Mouse (Mus musculus): ENCODE data around the gene Drc1.

DNA sequence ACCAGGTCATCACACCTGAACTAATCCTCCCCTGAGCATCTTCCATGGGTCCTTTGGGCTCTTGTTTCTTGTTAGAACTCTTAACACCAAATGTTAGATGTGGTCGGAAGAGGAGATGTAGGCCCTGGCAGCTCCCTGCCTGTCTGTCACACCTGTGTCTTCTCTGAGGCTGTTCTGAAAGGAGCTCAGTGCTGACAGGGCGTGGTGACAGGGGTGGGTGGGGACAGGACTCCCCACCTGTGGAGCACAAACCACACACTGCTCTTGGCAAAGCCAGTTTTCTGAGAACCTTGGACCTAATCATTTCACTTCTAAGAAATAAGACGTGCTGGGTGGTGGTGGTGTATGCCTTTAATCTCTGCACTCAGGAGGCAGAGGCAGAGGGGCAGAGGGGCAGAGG lies 72.4 kb downstream of the Drc1 start:
- no peak for TF ChIP-seq CTCF (IDR thresholded peaks at IDR 0.05; ENCODE audit: low read depth, low read length)
- TF ChIP-seq POLR2A (IDR thresholded peaks at IDR 0.05; ENCODE audit: extremely low read depth, insufficient read depth, low read length), result no peak

Data from liver, adult 2 months (tissue).